Mouse (Mus musculus) hindbrain, embryonic 11.5 days (tissue): ENCODE data around the gene Acbd4. TPM values are rescaled to one million over a fixed set of nuclear protein-coding genes. Genes with fewer than 3 reads are reported as not detected.

Experiments
- ATAC-seq: fragments of 200-750 bp; cut with Nextera tagmentation; 2 replicates; pipeline ENCODE4 v1.8.0; 2017; ENCODE audit warnings: mild to moderate bottlenecking, moderate TSS enrichment, moderate library complexity; ENCODE audit not compliant: low FRiP score
- DNase-seq: peaks from one replicate; pipeline ENCODE4 v3.0.0-alpha.2; 2015; ENCODE audit warnings: low spot score
- H3K27ac ChIP-seq: fragments of 300-500 bp; sonication (generic); 2 replicates; pipeline ENCODE4 v1.5.1; 2014; ENCODE audit warnings: mild to moderate bottlenecking, low read depth, low read length
- H3K27me3 ChIP-seq: fragments of 300-500 bp; sonication (generic); 2 replicates; pipeline ENCODE4 v1.6.1; 2014; ENCODE audit warnings: mild to moderate bottlenecking, low read length, moderate library complexity, mixed read lengths; ENCODE audit not compliant: control insufficient read depth, insufficient read depth
- H3K36me3 ChIP-seq: fragments of 300-500 bp; sonication (generic); 2 replicates; pipeline ENCODE4 v1.6.1; 2014; ENCODE audit warnings: mild to moderate bottlenecking, low read length, moderate library complexity, mixed read lengths; ENCODE audit not compliant: control insufficient read depth, insufficient read depth
- H3K4me1 ChIP-seq: fragments of 300-500 bp; sonication (generic); replicated peaks from 2 replicates; pipeline ENCODE4 v1.6.1; 2014; ENCODE audit warnings: low read length, mixed read lengths; ENCODE audit not compliant: control insufficient read depth, insufficient read depth
- H3K4me2 ChIP-seq: fragments of 300-500 bp; sonication (generic); replicated peaks from 2 replicates; pipeline ENCODE4 v1.6.1; 2014; ENCODE audit warnings: mild to moderate bottlenecking, low read depth, low read length
- H3K4me3 ChIP-seq: fragments of 300-500 bp; sonication (generic); 2 replicates; pipeline ENCODE4 v1.5.1; 2014; ENCODE audit warnings: low read depth, low read length
- H3K9ac ChIP-seq: fragments of 300-500 bp; sonication (generic); 2 replicates; pipeline ENCODE4 v1.6.1; 2014; ENCODE audit warnings: low read depth, low read length
- H3K9me3 ChIP-seq: fragments of 300-500 bp; sonication (generic); 2 replicates; pipeline ENCODE4 v1.6.1; 2016; ENCODE audit warnings: low read length; ENCODE audit not compliant: control insufficient read depth
- WGBS: fragments of 180-500 bp; shearing (Covaris S2); extraction: QIAGEN DNeasy Blood & Tissue Kit; methylation state at CpG from one replicate; pipeline ENCODE4 v1.1.7; 2014; 5-methylcytosine and 5-hydroxymethylcytosine counted together
- polyA plus RNA-seq: library from polyadenylated mRNA; unstranded; fragments of >200 nt; fragmentation: Nextera tagmentation; extraction: Ambion mirVana; gene quantifications from 2 replicates; pipeline ENCODE4 v1.2.1, GENCODE M21; 2014

Gene Acbd4
- polyA plus RNA-seq, 1 experiment from 2014 or later = 6.2 TPM

- H3K36me3 ChIP-seq = no peaks in the 10 kb centered on the region
- peak overlapping the region; percentile 60 for H3K4me3 ChIP-seq
- peak overlapping the region; percentile 79 for H3K9ac ChIP-seq
- H3K4me1 ChIP-seq = peaks cover 5% of the 10 kb centered on the region; the same call in 1 of the 2 replicates
- H3K27ac ChIP-seq = no peak overlapping the region
- H3K4me2 ChIP-seq = peak overlapping the region; percentile 60
- DNase-seq (no peak), ATAC-seq (no peak)
- WGBS = 86% methylated on average over 11 of the region's 11 CpGs
- H3K9me3 ChIP-seq = no peaks in the 10 kb centered on the region
- H3K27me3 ChIP-seq = peaks cover 23% of the 10 kb centered on the region
These were observed 12.9 kb downstream of the Acbd4 start for GRCm38 (mm10) chr11:103114270-103114943.

- H3K4me1 ChIP-seq = peaks cover 5% of the 10 kb centered on the region; the same call in 1 of the 2 replicates
These were observed 13.9 kb downstream of the Acbd4 start for GRCm38 (mm10) chr11:103115163-103116007.

GRCm38 (mm10) chr11:103116008-103116818 lies 14.7 kb downstream of the Acbd4 start, which contains the start of gene Hexim1:
Gene Hexim1, plus strand, starts transcription at chr11:103116231.
- peaks cover 5% of the 10 kb centered on the region; the same call in 1 of the 2 replicates for H3K4me1 ChIP-seq
- H3K4me3 ChIP-seq = peak within 1 kb of the TSS; percentile 60
- ATAC-seq (peak; percentile 95), DNase-seq (peak; percentile 99)
- peak within 1 kb of the TSS; percentile 89 for H3K27ac ChIP-seq
- peak within 1 kb of the TSS; percentile 80 for H3K4me2 ChIP-seq
- no peaks in the 10 kb centered on the region for H3K9me3 ChIP-seq
- peak within 1 kb of the TSS; percentile 79 for H3K9ac ChIP-seq
- peaks cover 20% of the 10 kb centered on the region for H3K27me3 ChIP-seq
- no peaks in the 10 kb centered on the region for H3K36me3 ChIP-seq
- under 1% methylated on average over 51 of the region's 53 CpGs for WGBS

More at GRCm38 (mm10) chr11:103115163-103116007, 13.9 kb downstream of the Acbd4 start:
- Histone ChIP-seq H3K36me3 (no peaks in the 10 kb centered on the region), H3K27ac (peak overlapping the region; percentile 80), H3K4me3 (peak overlapping the region; percentile 60), H3K4me2 (peak overlapping the region; percentile 80), H3K27me3 (peaks cover 23% of the 10 kb centered on the region), H3K9ac (peak overlapping the region; percentile 79), H3K9me3 (no peaks in the 10 kb centered on the region)
- peak; percentile 85 for DNase-seq
- peak; percentile 72 for ATAC-seq
- under 1% methylated on average over 34 of the region's 34 CpGs for WGBS

- under 1% methylated on average over 35 of the region's 35 CpGs for WGBS
- DNase-seq = peak; percentile 77
- Histone ChIP-seq H3K27me3 (peaks cover 14% of the 10 kb centered on the region), H3K27ac (peak overlapping the region; percentile 89; the same call in 1 of the 2 replicates), H3K4me1 (peaks cover 2% of the 10 kb centered on the region; the same call in 1 of the 2 replicates), H3K4me3 (peak overlapping the region; percentile 60), H3K4me2 (peak overlapping the region; percentile 80), H3K9ac (peak overlapping the region; percentile 48), H3K36me3 (no peaks in the 10 kb centered on the region), H3K9me3 (no peaks in the 10 kb centered on the region)
- ATAC-seq = peak; percentile 20; the same call in 1 of the 2 replicates
These were observed 15.6 kb downstream of the Acbd4 start for GRCm38 (mm10) chr11:103116959-103117590.

GRCm38 (mm10) chr11:103117591-103118009 lies 16.1 kb downstream of the Acbd4 start:
- DNase-seq = peak; percentile 70

GRCm38 (mm10) chr11:103118866-103119265 lies 17.4 kb downstream of the Acbd4 start:
- Histone ChIP-seq H3K4me1 (no peaks in the 10 kb centered on the region), H3K27me3 (no peaks in the 10 kb centered on the region; the same call in 1 of the 2 replicates), H3K9me3 (no peaks in the 10 kb centered on the region), H3K4me2 (no peak overlapping the region), H3K36me3 (no peaks in the 10 kb centered on the region), H3K27ac (no peak overlapping the region), H3K4me3 (no peak overlapping the region), H3K9ac (no peak overlapping the region)
- ATAC-seq (no peak), DNase-seq (no peak)
- WGBS = 90% methylated on average over 2 of the region's 2 CpGs

More at GRCm38 (mm10) chr11:103117591-103118009, 16.1 kb downstream of the Acbd4 start:
- no peak for ATAC-seq
- Histone ChIP-seq H3K4me1 (no peaks in the 10 kb centered on the region), H3K9me3 (no peaks in the 10 kb centered on the region), H3K27me3 (peaks cover 11% of the 10 kb centered on the region), H3K4me3 (peak overlapping the region; percentile 60), H3K4me2 (peak overlapping the region; percentile 80), H3K27ac (no peak overlapping the region), H3K36me3 (no peaks in the 10 kb centered on the region), H3K9ac (peak overlapping the region; percentile 48)
- under 1% methylated on average over 38 of the region's 38 CpGs for WGBS

- ATAC-seq = no peak
These were observed 18.1 kb downstream of the Acbd4 start for GRCm38 (mm10) chr11:103119609-103120008.

GRCm38 (mm10) chr11:103120315-103120714 lies 18.8 kb downstream of the Acbd4 start:
- Histone ChIP-seq H3K4me2 (no peak overlapping the region), H3K27me3 (no peaks in the 10 kb centered on the region), H3K9ac (no peak overlapping the region), H3K4me3 (no peak overlapping the region), H3K36me3 (no peaks in the 10 kb centered on the region), H3K27ac (no peak overlapping the region), H3K4me1 (no peaks in the 10 kb centered on the region), H3K9me3 (no peaks in the 10 kb centered on the region)
- DNase-seq (no peak), ATAC-seq (no peak)
- 76% methylated on average over 5 of the region's 5 CpGs for WGBS

More at GRCm38 (mm10) chr11:103119609-103120008, 18.1 kb downstream of the Acbd4 start:
- DNase-seq = no peak
- no peaks in the 10 kb centered on the region for H3K4me1 ChIP-seq
- H3K27me3 ChIP-seq = no peaks in the 10 kb centered on the region
- H3K9ac ChIP-seq = no peak overlapping the region
- 65% methylated on average over 5 of the region's 5 CpGs for WGBS
- no peaks in the 10 kb centered on the region for H3K36me3 ChIP-seq
- H3K27ac ChIP-seq = no peak overlapping the region
- no peak overlapping the region for H3K4me3 ChIP-seq
- H3K9me3 ChIP-seq = no peaks in the 10 kb centered on the region
- H3K4me2 ChIP-seq = no peak overlapping the region
